Mouse (Mus musculus): Measurements from ENCODE around the gene Ndufaf2. TPM values are rescaled to one million over a fixed set of nuclear protein-coding genes. Genes with fewer than 3 reads are reported as not detected.
A peak's percentile ranks its signal among the peaks of the same experiment; 100 is the strongest.

Gene Ndufaf2
- polyA plus RNA-seq, 1 experiment: 29.6 TPM

GRCm38 (mm10) chr13:108064331-108064730 lies 94.1 kb downstream of the Ndufaf2 start:
- Histone ChIP-seq H3K9me3 (no peaks in the 10 kb centered on the region), H3K4me1 (peaks cover 29% of the 10 kb centered on the region), H3K36me3 (replicated peaks; ENCODE audit: low read length) (no peaks in the 10 kb centered on the region), H3K27me3 (replicated peaks) (no peaks in the 10 kb centered on the region), H3K4me3 (replicated peaks) (no peak overlapping the region)
- no peak for TF ChIP-seq FLI1 (IDR thresholded peaks at IDR 0.05; ENCODE audit: low read length)

- Histone ChIP-seq H3K9me3 (no peaks in the 10 kb centered on the region), H3K36me3 (replicated peaks; ENCODE audit: low read length) (no peaks in the 10 kb centered on the region), H3K4me1 (peaks cover 24% of the 10 kb centered on the region; the same call in 1 of the 2 replicates), H3K4me3 (replicated peaks) (no peak overlapping the region), H3K27me3 (replicated peaks) (no peaks in the 10 kb centered on the region)
- TF ChIP-seq FLI1 (IDR thresholded peaks at IDR 0.05; ENCODE audit: low read length): no peak
- TF ChIP-seq GATA1 (IDR thresholded peaks at IDR 0.05; ENCODE audit: borderline replicate concordance, low read length): no peak
These were observed 94.9 kb downstream of the Ndufaf2 start for GRCm38 (mm10) chr13:108063374-108064134.

GRCm38 (mm10) chr13:108062900-108063299 lies 95.5 kb downstream of the Ndufaf2 start:
- Histone ChIP-seq H3K27me3 (replicated peaks) (no peaks in the 10 kb centered on the region), H3K9me3 (no peaks in the 10 kb centered on the region), H3K4me1 (peaks cover 24% of the 10 kb centered on the region; the same call in 1 of the 2 replicates), H3K4me3 (replicated peaks) (no peak overlapping the region), H3K36me3 (replicated peaks; ENCODE audit: low read length) (no peaks in the 10 kb centered on the region)
- TF ChIP-seq FLI1 (IDR thresholded peaks at IDR 0.05; ENCODE audit: low read length) (no peak), GATA1 (IDR thresholded peaks at IDR 0.05; ENCODE audit: borderline replicate concordance, low read length) (no peak)

- Histone ChIP-seq H3K4me3 (replicated peaks) (peak overlapping the region; percentile 2), H3K27me3 (replicated peaks) (no peaks in the 10 kb centered on the region)
- no peak for TF ChIP-seq FLI1 (IDR thresholded peaks at IDR 0.05; ENCODE audit: low read length)
- TF ChIP-seq GATA1 (IDR thresholded peaks at IDR 0.05; ENCODE audit: borderline replicate concordance, low read length): no peak
These were observed 97.4 kb downstream of the Ndufaf2 start for GRCm38 (mm10) chr13:108060936-108061578.

GRCm38 (mm10) chr13:108060286-108060885 lies 98.0 kb downstream of the Ndufaf2 start:
- H3K27me3 ChIP-seq (replicated peaks): no peaks in the 10 kb centered on the region
- TF ChIP-seq GATA1 (IDR thresholded peaks at IDR 0.05; ENCODE audit: borderline replicate concordance, low read length) (no peak), FLI1 (IDR thresholded peaks at IDR 0.05; ENCODE audit: low read length) (no peak)
- H3K4me1 ChIP-seq: peaks cover 29% of the 10 kb centered on the region
- no peaks in the 10 kb centered on the region for H3K9me3 ChIP-seq
- H3K4me3 ChIP-seq (replicated peaks): no peak overlapping the region
- no peaks in the 10 kb centered on the region for H3K36me3 ChIP-seq (replicated peaks; ENCODE audit: low read length)

More at GRCm38 (mm10) chr13:108060936-108061578, 97.4 kb downstream of the Ndufaf2 start:
- Histone ChIP-seq H3K9me3 (no peaks in the 10 kb centered on the region), H3K36me3 (replicated peaks; ENCODE audit: low read length) (no peaks in the 10 kb centered on the region), H3K4me1 (peaks cover 36% of the 10 kb centered on the region)

- Histone ChIP-seq H3K9me3 (no peaks in the 10 kb centered on the region), H3K27me3 (replicated peaks) (no peaks in the 10 kb centered on the region), H3K36me3 (replicated peaks; ENCODE audit: low read length) (no peaks in the 10 kb centered on the region), H3K4me3 (replicated peaks) (peak overlapping the region; percentile 51), H3K4me1 (peaks cover 28% of the 10 kb centered on the region)
- no peak for TF ChIP-seq FLI1 (IDR thresholded peaks at IDR 0.05; ENCODE audit: low read length)
- TF ChIP-seq GATA1 (IDR thresholded peaks at IDR 0.05; ENCODE audit: borderline replicate concordance, low read length): no peak
These were observed 101.5 kb downstream of the Ndufaf2 start for GRCm38 (mm10) chr13:108056896-108057295.

- H3K4me3 ChIP-seq (replicated peaks): no peak overlapping the region
- no peaks in the 10 kb centered on the region for H3K9me3 ChIP-seq
- peaks cover 45% of the 10 kb centered on the region for H3K36me3 ChIP-seq (replicated peaks; ENCODE audit: low read length)
- TF ChIP-seq GATA1 (IDR thresholded peaks at IDR 0.05; ENCODE audit: borderline replicate concordance, low read length): no peak
- TF ChIP-seq FLI1 (IDR thresholded peaks at IDR 0.05; ENCODE audit: low read length): no peak
- peaks cover 24% of the 10 kb centered on the region for H3K4me1 ChIP-seq
- no peaks in the 10 kb centered on the region for H3K27me3 ChIP-seq (replicated peaks)
These were observed 111.1 kb downstream of the Ndufaf2 start for GRCm38 (mm10) chr13:108047364-108047763.

- Histone ChIP-seq H3K4me1 (peaks cover 29% of the 10 kb centered on the region), H3K27me3 (replicated peaks) (no peaks in the 10 kb centered on the region), H3K36me3 (replicated peaks; ENCODE audit: low read length) (peaks cover 45% of the 10 kb centered on the region), H3K9me3 (no peaks in the 10 kb centered on the region), H3K4me3 (replicated peaks) (no peak overlapping the region)
- TF ChIP-seq FLI1 (IDR thresholded peaks at IDR 0.05; ENCODE audit: low read length) (no peak), GATA1 (IDR thresholded peaks at IDR 0.05; ENCODE audit: borderline replicate concordance, low read length) (no peak)
These were observed 111.5 kb downstream of the Ndufaf2 start for GRCm38 (mm10) chr13:108046891-108047290.

GRCm38 (mm10) chr13:108046071-108046470 lies 112.4 kb downstream of the Ndufaf2 start:
- H3K27me3 ChIP-seq (replicated peaks): no peaks in the 10 kb centered on the region
- H3K36me3 ChIP-seq (replicated peaks; ENCODE audit: low read length): peaks cover 42% of the 10 kb centered on the region
- H3K9me3 ChIP-seq: no peaks in the 10 kb centered on the region
- peaks cover 36% of the 10 kb centered on the region for H3K4me1 ChIP-seq
- peak overlapping the region; percentile 54 for H3K4me3 ChIP-seq (replicated peaks)
- TF ChIP-seq FLI1 (IDR thresholded peaks at IDR 0.05; ENCODE audit: low read length) (no peak), GATA1 (IDR thresholded peaks at IDR 0.05; ENCODE audit: borderline replicate concordance, low read length) (no peak)

GRCm38 (mm10) chr13:108045646-108046045 lies 112.8 kb downstream of the Ndufaf2 start:
- no peaks in the 10 kb centered on the region for H3K9me3 ChIP-seq
- H3K36me3 ChIP-seq (replicated peaks; ENCODE audit: low read length): peaks cover 40% of the 10 kb centered on the region
- H3K4me3 ChIP-seq (replicated peaks): peak overlapping the region; percentile 54
- no peaks in the 10 kb centered on the region for H3K27me3 ChIP-seq (replicated peaks)
- no peak for TF ChIP-seq FLI1 (IDR thresholded peaks at IDR 0.05; ENCODE audit: low read length)
- no peak for TF ChIP-seq GATA1 (IDR thresholded peaks at IDR 0.05; ENCODE audit: borderline replicate concordance, low read length)
- H3K4me1 ChIP-seq: peaks cover 40% of the 10 kb centered on the region
